Mouse (Mus musculus) CD4-positive, CD25-positive, alpha-beta regulatory T cell, adult 2 months (primary cell): ENCODE measurements around the gene Bcl9.

Experiments
- DNase-seq: peaks from one replicate; pipeline ENCODE4 v3.0.0-alpha.2; 2012; ENCODE audit warnings: low read depth, low spot score

Bcl9 gene

GRCm38 (mm10) chr3:97178885-97179284, 118.8 kb downstream of the Bcl9 start:
- DNase-seq: no peak

DNA sequence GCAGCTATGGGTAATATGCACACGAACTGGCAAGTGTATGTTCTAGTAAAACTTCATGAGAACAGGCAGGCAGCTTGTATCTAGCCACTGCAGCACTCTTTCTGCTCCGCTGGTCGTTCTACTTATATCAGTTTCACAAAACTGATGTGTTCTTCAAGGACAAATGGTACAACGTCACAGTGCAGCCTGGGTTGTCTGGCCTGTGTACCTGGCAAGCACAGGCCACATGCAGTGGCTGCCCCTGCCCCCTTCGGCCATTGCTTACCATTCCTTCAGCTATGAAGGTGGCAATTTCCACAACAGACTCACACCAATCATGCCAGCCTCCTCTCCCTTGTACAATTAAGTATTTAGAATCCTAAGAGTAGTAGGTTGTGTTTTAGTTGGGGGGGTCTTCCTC, 125.1 kb downstream of the Bcl9 start:
- DNase-seq: no peak

DNA sequence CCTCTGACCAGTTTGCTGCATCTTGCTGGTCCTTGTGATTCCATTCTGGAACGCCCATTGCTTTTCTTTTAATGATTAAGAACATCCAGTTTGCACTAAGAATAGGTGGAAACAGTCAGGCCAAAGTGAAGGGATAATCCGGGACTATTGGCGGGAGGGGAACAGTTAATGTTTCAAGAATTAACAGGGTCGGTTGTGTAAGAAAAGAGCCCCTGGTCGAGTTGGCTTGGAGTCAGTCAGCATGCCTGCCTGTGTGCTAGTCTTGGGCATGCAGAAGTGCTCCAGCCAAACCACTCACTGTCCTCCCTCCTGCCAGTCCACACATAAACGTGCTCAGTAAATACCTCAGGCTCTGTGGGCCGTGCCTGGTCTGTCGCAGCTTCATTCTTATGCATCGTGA, 125.5 kb downstream of the Bcl9 start:
- no peak for DNase-seq

DNA sequence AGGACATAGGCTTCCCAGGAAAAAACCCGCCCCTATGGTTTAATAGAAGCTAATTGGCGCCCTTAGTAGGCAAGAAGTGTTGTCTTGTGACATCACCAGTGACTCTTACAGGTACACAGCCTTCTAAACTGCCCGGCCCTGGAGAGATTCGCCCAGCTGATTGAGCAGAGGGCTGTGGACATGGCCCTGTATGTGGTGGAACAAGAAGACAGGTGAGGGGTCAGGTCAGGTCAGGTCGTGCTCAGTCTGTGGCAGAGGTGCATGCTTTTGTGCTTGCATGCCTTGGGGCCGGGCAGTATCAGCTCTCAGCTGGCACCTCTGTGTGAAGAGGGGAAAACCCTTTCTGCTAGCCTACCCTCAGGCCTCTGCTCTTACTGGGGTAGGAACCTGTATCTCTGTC, 126.2 kb downstream of the Bcl9 start:
- DNase-seq: no peak

GRCm38 (mm10) chr3:97167126-97167525, 130.6 kb downstream of the Bcl9 start:
- DNase-seq: no peak

- DNase-seq: no peak
Observed at GRCm38 (mm10) chr3:97164477-97164876, 133.2 kb downstream of the Bcl9 start.

DNA sequence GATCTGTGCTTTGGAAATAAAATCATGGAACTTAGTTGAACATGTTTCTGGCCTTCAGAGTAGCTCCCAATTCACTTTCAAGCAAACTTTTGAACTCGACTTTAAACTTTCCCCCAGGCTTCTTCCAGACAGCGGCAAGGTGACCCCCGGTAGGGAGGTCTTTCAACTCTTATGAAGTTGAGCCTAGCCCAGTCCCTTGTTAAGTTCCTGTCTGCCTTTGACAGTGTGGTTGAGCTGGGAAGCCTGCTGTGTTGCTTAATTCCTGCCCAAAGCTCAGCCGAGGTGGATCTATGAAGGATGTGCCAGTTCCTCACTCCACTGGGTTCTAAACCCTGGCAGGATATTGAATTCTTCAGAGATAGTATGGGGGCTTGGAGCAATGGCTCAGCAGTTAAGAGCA, 135.9 kb downstream of the Bcl9 start:
- DNase-seq: no peak

DNA sequence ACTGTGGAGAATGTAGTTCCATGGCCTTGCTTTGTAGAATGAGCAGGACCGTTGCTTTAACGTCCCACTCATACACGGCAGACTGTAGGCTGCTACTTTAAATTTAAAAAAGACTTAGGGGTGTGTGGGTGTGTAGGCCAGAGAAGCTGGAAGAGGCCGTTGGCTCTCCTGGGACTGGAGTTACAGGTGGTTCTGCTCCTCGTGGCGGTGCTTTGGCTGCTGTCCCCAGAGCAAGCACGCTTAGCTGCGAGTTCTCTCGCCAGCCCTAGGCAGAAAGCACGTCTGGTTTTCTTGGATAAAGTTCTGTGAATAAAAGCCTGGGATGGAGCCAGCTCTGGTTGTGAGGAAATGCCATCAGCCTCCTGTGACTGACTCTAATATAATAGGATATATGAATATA, 136.8 kb downstream of the Bcl9 start:
- DNase-seq: no peak

- DNase-seq: no peak
Observed at GRCm38 (mm10) chr3:97159986-97160385, 137.7 kb downstream of the Bcl9 start.

DNA sequence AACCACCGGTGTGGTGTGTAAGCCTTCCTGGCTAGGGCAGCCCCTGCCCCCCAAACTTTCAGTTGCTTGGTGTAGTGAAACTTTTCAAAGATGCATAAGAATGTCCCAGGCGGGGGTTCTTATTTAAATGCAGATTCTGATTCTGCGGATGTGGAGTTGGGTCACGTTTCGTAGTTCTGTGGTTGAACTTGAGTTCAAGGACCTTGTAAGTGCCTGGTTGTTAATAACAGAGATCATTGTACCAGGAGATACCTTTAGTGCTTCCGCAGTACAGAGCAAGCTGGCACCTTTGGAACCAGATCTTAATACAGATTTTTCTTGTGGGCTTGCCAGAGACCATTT, 138.2 kb downstream of the Bcl9 start:
- DNase-seq: peak; percentile 41

DNA sequence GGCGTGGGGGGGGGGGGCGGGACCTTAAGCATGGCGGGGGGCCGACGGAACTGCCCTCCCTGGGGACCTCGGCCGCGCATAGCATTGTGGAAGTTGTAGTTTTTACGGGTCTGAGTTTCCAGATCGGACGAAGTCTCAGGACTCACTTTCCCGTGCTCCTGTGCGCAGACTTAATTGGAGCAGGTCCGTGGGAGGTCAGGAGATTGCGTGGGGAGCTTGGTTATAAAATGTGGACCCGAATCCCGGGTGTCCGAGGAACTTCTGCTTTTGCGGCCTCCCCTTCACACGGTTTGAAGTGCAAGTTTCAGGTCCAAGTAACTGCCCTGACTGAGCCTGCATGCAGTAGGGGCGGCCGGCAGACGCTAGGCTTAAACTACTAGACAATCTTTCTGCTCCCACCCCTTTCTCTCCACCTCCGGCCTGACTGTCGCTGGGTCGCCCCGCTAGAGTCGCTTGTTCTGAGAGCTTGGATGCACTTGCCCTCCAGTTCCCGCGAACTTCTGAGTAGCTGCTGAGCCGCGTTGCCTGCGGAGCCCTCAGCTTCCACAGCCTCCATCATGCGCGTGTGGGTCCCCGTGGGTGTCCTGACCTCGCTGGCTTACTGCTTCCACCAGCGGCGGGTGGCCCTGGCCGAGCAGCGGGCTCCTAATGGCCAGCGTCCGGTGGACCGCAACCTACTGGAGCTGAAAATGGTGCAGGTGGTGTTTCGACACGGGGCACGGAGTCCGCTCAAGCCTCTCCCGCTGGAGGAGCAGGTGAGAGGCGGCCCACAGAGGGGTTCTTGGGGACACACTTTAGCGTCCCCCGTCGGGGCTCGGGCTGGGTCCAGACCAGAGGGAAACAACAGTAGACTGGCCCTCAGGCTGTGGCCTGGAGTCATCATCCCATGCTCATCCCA, 138.9 kb downstream of the Bcl9 start, which contains the start of gene Acp6:
TSS of gene Acp6 (plus strand) at position 167 of the 898 bp plus-strand sequence.
- peak; percentile 92 for DNase-seq

- peak; percentile 64 for DNase-seq
Observed at GRCm38 (mm10) chr3:97157958-97158599, 139.6 kb downstream of the Bcl9 start.

DNA sequence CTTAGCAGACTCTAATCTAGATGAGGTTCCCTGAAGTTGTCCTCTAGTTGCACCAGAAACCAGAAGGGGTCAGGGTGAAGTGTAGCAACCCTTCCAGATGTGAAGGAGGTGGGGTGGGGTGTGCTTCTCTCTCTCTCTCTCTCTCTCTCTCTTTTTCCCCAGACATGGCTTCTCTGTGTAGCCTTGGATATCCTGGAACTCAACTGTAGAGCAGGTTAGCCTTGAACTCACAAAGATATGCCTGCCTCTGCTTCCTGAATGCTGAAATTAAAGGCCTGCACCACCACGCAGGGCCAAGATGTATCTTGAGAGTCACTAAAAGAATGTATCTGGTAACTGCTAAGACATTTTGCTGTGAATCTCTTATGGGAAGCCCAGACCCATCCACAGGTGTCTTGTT, 140.4 kb downstream of the Bcl9 start:
- DNase-seq: no peak

DNA sequence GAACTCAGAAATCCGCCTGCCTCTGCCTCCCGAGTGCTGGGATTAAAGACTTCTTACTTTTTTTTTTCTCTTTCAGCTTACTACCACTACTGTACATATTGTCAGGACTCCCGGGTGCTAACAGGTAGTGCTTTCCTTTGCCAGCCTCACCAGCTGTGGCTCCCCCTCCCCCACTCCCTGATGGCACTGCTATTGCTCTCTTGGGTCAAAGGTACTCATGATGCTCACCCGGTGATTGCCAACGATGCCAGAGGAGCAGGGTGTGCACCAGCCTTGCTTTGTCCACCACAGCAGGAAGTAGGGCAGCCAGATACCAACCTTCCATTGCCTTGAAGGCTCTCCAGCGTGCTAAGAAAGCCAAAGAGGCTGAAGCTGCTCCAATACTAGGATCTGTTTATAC, 141.3 kb downstream of the Bcl9 start:
- no peak for DNase-seq
